Mouse (Mus musculus) yolk sac, embryonic 10.5 days (tissue): ENCODE measurements around the gene Fbxl17.

ENCODE experiments used
- DNase-seq: peaks from one replicate; pipeline ENCODE4 v3.0.0-alpha.2; 2017; ENCODE audit warnings: low spot score

Gene Fbxl17

DNA sequence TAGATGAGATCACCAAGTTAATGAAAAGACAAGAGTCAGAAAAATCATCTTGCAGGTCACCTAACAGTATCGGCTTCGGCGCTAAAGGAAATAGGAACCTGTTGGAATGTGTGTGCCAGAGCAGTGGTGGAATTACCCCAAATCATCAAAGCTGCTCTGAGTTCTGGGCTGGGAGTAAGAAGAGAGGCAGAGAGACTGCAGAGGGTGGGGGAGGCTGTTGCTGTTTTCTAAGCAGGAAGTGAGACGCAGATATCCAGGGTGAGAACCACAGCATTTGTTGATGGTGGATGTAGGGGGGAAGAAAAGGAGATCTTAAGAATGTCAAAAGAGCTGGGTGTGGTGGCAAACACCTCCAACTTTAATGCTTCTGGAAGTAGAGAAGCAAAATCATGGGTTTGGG, 406.6 kb downstream of the Fbxl17 start:
- no peak for DNase-seq

DNA sequence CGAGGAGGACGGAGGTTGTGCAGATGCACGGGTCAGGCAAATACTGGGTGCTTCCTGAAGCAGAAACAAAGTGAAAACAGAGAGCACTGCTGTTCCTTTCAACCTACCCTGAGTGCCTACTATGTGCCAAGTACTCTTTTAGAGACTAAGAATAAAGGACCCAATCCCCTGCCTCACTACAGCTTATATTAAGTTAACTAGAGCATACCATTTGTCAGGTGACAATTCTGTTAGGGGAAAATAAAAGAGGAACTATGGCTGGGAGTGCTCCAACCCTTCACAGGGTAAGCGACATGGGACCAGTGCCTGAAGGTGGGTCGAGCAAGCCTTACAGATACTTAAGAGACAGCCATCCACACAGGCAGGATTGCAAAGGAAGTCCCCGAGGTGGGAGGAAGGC, 407.0 kb downstream of the Fbxl17 start:
- no peak for DNase-seq

DNA sequence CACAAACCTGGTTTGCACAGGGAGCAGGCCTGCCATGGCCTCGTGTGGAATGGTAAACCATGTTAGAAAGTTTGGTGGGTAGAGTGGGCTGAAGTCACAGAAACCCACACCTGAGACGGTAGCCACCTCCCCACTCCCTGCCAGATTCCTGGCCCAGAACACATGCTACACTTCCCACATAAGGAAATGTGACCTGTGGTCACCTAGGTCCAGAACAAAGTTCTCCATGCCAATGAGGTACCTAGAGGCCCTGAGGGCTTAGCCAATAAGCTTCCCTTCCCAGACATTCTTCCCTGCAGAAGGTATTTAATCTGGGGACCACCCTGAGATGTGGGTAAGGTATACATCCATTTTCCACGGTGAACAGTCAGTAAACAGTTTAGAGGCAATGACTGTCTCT, 409.7 kb downstream of the Fbxl17 start:
- DNase-seq = no peak

DNA sequence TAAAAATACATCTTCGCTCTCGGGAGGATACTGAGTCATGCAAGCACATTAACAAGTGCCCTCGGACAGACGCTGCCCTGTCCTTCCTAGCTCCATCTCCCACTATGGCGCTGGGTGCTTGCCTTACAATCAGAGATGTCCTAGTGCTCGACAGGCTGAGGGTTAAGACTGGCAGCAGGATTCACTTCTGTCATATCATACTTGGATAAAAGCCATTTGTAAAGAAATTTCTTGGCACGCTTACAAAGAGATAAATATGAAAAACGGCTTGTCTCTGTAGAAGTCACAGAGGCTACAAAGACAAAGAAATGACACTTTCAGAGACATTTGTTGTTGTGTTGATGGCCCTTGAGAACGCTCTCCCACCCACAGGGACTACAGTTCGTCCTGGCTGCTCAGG, 412.6 kb downstream of the Fbxl17 start:
- DNase-seq = no peak

DNA sequence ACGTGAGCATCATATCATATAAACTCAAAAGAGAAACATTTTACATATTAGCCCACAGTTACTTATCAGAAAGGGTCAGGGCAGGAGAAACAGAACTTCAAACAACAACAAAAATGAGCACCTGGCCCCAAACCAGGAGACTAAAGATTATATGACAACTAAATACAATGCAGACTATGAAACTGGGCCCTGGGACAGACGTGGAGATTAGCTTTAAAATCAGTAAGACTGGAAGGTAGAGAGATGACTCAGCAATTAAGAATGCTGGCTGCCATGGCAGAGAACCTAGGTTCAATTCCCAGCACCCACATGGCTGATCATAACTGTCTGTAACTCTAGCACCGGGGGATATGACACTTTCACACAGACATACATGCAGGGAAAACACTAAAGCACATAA, 413.3 kb downstream of the Fbxl17 start:
- no peak for DNase-seq

DNA sequence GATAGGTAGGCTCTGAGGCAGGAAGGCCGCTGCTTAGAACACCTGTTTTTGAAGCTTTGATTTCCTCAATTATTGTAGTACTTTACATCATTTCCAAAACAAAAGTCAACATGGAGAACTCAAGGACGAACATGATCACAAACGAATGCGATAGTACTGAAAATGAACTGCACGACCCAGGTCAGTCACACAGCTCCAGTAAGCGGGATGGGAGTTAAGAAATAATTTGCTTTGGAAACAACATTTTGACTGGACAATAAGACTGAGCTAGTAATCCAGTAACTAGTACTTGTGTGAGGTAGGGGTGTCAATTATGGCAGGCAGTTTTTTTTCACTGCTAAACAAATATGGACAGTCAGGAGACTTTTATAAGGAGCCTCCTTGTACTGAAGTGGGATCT, 414.6 kb downstream of the Fbxl17 start:
- DNase-seq = no peak

DNA sequence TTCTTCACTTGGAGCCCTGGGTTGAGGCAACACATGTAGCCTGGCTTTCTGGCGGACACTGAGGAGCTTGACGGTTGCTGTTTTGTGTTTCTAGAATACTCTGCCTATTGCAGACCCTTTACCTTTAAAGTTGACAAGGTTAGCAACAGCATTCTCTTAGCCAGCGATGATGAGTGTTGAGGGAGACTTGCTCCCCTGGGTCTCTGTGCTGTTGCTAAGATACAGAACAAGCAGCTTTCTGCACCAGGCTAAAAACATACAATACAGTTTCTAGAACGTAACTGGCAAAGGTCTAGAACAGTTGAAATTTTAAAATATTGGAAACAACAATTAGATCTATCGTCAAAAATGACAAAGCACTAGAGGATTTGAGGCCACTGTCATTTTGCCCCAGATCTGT, 420.7 kb downstream of the Fbxl17 start:
- DNase-seq = no peak

DNA sequence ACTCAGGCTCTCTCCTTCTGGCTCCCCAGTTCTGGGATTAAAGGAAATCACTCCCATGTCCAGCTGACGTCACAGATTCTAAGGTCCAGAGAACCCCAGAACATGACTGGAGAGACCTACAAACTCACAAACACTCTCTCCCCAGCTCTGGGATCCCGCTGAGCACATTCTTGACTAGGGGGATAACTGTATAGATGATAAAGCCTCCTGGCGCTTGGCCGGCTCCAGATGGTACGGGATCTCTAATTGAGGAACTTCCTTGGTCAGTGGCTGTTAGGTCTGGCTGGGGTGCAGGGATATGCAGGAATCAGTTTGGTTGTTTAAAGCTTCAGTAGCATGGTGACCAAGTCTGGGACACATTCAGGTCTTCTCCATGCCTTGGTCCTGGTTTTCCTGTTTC, 422.3 kb downstream of the Fbxl17 start:
- DNase-seq = no peak

DNA sequence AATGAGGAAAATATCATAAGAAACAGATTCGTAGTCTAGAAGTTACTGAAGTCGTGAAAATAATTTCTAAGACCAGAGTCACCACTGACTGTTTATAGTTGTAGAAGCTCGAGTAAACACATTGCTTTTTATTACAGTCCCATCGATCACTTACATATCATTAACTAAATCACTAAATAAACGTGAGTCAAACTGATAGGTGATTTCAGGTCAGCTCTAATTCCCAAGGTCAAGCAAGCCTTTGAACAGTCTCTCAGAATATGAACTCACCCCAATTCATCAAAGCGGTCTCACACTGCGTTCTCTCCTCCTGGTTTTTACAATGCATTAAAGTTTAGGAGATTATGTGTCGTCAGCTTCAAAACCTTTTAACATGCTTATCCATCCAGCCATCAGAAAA, 423.2 kb downstream of the Fbxl17 start:
- DNase-seq = no peak

DNA sequence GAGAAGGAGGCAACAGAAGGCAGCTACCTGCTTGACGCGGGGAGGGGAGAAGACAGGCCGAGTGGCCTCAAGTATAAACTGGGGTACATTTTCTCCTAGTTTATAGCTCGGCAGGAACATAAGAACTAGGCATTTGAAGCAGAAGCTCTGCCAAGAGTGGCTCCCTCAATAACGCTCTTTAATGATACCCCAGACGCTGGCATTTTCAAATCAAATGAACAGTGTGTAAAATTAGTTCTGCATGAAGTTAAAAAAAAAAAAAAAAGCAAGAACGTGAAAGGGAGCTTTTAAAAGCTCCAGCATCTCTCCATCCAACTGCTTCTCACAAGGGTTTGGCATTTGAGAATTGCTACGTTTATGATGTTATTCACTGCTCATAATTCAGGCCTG, 423.8 kb downstream of the Fbxl17 start:
- no peak for DNase-seq

DNA sequence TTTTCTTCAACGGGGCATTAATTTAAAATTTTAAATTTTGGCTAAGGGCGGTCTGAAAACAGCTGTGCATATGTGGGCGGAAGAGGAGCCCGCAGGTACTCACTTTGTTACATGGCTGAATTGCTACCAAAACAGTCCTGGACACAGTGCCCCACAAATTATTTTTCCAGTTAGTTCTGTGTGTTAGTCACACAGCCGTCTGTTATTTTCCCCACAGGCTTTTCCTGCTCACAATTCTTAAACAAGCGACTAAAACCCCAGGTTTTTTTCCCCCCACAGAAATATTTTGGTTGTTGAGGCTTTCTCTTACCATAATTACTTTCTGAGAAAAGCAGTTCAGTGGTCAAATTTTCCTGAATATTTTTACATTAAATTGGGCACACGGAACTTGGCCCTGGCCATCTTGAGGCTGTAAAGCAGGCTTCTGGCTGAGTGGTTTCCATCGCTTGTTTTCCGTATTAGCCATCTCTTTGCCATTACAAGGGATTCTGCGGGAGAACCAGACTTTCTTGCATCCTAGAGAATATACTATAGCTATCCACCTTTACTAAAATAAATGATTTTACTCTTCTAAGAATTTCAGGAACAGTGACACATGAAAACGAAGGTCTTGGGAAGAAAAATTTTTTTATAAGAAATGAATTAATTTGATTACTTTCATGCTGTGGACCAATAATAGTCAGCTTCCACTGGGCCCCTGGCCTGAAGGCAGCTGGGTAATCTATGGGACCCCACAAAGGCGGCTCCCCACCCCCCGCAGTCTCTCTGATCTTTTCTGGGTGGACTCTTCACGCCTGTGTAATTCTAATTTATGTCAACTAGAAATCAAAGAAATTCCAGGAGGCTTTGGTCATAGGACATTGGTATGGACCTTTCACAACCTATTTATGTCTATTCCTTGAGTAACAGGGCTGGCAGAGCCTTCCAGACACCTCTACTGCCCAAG, 424.5 kb downstream of the Fbxl17 start:
- no peak for DNase-seq

DNA sequence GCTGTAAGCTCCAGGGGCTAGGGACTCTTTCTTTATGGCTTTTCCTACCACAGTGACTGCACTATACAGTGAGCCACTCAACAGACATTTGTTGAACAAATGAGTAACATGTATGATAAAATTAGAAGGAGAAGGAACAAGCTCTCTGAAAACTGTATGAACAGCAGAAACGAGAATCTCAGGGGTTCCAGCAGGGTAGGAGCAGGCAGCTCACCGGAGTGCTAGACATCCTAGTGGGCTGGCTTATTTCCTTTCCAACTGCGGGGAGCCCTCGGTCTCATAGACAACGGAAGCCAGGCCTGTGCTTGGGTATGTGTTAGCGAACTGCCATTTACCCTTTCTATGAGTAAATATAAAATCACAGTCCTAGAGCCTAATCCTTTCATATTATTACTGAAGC, 426.5 kb downstream of the Fbxl17 start:
- DNase-seq = no peak

DNA sequence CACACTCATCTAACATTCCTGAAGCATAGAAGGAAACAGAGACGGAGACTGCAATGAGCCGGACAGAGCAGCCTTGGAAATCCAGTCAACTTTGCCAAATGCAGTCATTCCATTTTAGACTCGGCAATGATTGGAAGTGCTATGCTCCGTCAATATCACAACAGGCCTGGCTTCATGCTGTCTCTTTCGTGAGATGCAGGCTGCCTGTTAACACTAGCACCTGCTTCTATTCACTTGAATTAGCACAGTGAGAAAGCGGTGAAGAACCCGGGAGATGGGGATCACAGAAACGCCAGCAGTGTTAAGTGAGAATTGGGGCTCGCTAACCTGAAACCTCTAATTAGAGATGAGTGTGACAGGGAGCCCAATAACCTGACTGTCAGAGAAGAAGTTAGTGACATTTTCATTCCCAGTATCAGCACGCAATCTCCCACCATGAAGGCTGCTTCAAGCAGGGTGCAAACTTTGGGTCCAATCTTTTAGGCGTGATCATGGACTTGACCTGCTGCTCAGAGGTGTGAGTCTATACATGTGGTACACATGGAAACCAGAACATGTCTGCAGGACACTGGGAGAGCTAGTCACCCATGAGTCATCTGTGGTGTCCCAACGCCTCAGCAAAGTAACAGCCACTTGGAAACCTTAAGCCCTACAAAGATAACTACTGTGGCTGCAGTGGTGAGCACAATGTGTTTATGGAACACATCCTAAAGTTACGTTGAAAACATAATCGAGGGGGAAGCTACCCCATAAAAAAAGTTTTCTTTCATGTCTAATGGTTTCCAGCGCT, 428.5 kb downstream of the Fbxl17 start:
- no peak for DNase-seq

DNA sequence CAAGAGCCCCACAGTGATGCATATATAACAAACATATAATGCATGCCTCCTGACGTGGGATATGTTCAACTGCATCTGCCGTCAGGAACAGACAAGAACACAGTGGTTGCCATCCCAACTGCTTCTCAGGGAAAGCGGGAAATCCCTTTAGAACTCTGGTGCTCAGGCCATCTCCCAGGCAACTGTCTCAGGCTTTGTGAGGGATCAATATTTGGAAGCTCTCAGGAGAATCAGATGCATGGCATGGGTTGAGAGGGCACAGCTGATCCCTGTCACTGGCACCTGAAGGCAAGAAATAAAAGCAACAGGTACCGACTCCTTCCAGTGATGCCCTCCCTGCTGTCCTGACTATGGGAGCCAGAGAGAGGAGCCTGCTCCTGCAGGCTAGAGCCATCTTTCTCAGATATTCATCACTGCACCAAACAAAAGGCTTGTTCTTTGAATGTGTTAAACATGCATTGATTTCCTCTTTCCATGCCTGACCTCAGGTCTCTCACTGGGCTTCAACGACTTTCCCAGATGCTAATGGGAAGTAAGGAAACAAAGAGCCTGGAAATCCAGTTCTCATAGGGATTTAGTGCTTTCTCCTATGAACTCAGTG, 429.6 kb downstream of the Fbxl17 start:
- DNase-seq = no peak

DNA sequence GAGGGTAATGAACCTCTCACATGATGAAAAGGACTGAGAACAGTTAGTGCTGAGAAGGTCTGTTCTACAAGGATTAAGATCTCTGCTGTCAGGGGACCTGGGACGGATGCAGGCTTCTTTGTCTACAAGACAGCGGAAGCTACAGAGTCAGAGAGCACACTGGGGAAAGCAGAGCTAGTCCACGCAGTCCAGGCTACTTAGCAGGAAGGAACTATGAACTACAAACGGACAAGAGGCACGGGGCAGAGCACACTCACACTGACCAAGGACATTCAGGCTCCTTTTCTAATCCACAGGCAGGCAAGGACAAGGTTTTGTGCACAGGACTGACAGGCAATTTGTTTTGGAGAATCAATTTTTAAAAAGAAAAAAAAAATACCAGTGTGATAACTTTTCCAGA, 437.0 kb downstream of the Fbxl17 start:
- DNase-seq = no peak

DNA sequence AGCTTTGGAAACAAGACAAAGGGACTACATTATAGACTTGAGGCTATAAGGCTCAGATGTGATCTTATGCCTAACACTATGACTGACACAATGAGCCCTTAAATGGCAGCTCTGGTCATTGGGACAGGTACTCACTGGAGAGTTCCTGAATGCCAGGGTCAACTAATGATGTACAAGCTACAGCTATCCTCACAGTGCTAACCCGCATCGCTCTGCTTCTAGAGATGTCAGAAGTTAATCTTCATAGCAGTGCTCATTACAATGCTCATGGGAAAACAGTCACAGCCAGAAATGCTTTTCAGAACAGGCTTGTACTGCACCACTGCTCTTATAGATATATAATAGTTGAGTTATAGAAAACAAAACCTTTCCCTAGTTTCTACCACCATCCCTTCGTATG, 438.0 kb downstream of the Fbxl17 start:
- no peak for DNase-seq

DNA sequence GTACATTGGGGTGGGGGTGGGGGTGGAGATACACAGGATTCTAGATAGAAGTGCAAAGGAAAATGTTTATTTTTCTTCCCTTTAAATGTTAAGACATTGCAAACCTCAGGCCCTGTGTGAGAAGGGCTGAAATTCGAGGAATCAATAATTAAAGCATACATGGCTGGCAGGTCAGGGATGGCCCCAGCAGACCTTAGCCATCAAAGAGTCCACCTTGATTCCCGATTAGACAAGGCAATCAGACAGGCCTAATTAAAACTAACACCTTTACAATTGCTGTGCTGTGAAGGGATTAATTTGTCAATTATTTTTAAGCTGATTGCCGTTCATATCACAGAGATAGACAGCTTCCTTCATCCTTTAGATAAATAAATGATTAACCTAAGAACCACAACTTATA, 439.0 kb downstream of the Fbxl17 start:
- DNase-seq = no peak

DNA sequence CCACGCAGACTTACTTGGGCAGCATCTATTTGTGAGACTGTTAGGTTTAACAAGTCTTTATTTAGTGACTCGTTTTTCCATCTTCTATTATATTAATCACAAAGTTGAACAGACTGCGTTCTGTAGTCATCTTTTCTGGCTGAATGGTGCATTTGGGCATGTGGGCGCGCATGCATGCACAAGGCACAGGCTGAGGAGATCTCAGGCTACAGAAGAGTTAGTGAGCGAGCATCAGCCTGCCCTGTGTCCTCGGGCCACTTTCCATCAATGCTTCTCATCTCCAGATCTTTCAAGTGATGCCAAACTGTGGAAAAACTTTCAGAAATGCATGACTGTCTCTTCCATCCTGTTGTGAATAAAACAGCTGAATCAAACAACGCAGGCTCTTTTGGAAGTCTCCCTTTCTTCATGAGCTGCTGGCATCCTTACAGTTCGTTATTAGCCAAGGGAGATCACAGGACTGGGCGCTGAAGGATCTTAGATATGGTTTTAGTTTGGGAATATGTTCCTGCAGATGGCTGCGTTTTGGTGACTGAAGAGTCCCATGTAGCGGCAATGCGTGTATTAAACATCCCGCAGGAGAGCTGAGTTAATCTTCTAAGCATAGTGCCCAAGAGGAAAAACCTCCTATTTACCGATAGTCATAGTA, 442.0 kb downstream of the Fbxl17 start:
- DNase-seq = no peak

DNA sequence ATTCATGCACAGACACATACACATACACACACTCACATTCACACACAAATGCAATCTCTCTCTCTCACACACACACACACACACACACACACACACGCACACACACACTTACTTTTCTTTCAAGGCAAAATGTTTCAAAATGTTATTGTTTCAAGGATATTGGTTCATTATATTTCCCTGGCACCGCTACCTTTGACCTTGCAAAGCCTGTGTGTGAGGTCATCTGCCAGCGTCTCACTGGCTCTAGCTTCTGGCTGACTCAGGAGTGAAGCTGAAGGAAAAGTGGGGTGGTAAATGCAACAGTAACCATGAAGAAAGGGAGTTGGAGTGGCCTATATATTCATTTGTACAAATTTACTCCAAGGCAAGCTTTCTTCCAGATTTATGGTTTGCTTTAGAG, 442.8 kb downstream of the Fbxl17 start:
- DNase-seq = no peak

DNA sequence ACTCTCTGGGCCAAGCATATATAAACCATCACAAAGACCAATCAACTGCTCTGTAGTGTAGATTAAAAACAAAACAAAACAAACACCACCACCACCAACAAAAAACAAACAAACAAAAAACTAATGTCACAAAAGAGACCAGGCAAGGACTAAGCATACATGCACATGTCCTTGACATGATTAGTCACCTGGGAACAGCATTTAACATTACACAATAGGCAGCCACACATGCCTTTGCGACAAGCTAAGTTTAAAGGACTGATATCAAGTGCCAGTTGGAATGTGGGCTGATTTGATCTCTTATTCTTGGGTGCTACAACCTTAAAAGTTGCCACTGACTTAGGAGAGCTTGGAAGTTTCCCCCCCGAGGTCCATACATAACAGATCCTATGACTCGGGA, 446.5 kb downstream of the Fbxl17 start:
- no peak for DNase-seq

DNA sequence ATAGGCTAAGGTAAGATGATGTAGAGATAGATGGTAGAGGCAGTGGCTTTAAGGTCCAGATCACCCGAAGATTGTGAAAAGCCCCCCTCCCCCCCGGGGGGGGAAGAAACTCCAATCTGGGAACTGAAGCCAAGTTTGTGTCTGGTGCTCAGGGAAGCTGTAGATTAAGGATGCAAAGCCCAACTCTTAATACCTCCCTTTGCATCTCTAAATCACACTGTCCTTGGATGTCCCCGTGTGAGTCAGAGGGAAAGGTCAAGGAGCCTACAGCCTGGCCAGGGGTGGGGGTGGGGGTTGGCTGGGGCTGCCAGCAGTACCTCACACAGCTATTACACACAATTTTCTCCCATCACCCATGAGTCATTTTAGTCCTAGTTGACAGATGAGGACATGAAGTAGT, 453.4 kb downstream of the Fbxl17 start:
- no peak for DNase-seq

DNA sequence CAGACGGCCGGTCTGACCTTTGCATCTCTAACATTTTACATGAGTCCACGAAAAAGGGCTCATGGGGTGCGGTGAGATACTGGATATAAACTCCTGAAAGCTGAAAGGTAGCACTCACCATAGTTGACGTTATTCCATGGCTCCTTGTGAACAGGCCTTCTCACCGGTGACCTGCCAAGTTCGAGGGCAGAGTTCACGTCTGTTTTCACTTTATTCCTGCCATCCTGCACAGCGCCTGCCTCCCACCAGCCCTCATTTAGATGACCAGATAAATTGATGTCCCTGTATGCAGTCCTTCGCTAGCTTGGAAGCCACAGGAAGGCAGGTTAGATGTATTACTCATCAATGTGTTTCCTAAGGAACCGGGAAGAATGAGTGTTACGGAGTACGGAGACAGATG, 454.5 kb downstream of the Fbxl17 start:
- DNase-seq = no peak
